23 mouse cellular contexts compared by ENCODE assay signal in genomic region chr8:70746676-70747075, GRCm38 (mm10). TPM values are rescaled to one million over a fixed set of nuclear protein-coding genes. Genes with fewer than 3 reads are reported as not detected.
DNase-seq lines count a peak whose midpoint lies in the region; ATAC-seq lines count a peak whose summit lies in the region.
"Had no signal": no experiment of that assay in that cellular context is flagged by ENCODE, and none has a peak within 500 bp of the region (broad histone marks: within the 10 kb centered on the region; RNA-seq: fewer than 3 reads in every experiment).

No protein-coding gene starts in this region.

- peak; percentile 2 for DNase-seq in adrenal gland, postnatal 14 days
- DNase-seq in adrenal gland, adult (ENCODE audit: inconsistent age in 2 of 2, low spot score in 1 of 2), result no peak
- peak; percentile 20 for DNase-seq in gastrocnemius, postnatal 10 days
- DNase-seq in gastrocnemius, adult 18-20 months (ENCODE audit: low spot score), result no peak
- DNase-seq in neural tube, embryonic 11.5 days (ENCODE audit: low spot score), result peak; percentile 8
- DNase-seq: adrenal gland, postnatal 10 days; B cell, adult 2 months; cerebellum, adult 9-10 months; gastrocnemius, postnatal 25 days; heart, adult 2 months; kidney, adult 18-20 months had no signal

- H3K9ac ChIP-seq in hindbrain, embryonic 13.5 days, result peak overlapping the region; percentile 35
- H3K9ac ChIP-seq in hindbrain, embryonic 12.5 days, result no peak overlapping the region
- H3K9ac ChIP-seq in neural tube, embryonic 11.5 days (ENCODE audit: low read length), result no peak overlapping the region
- no peak overlapping the region for H3K9ac ChIP-seq in neural tube, embryonic 15.5 days (replicated peaks)
- H3K9ac ChIP-seq: embryonic facial prominence, embryonic 12.5 days; heart, embryonic 13.5 days; hindbrain, embryonic 15.5 days had no signal

- peaks cover 17% of the 10 kb centered on the region for H3K4me1 ChIP-seq in hindbrain, embryonic 13.5 days (replicated peaks)
- peaks cover 19% of the 10 kb centered on the region for H3K4me1 ChIP-seq in hindbrain, embryonic 12.5 days
- H3K4me1 ChIP-seq in neural tube, embryonic 11.5 days (ENCODE audit: control insufficient read depth, insufficient read depth, low read length), result peaks cover 15% of the 10 kb centered on the region
- H3K4me1 ChIP-seq in neural tube, embryonic 15.5 days, result peaks cover 18% of the 10 kb centered on the region

- WGBS in hindbrain, embryonic 13.5 days, result 73% methylated on average over 9 of the region's 9 CpGs
- WGBS in hindbrain, embryonic 12.5 days, result 72% methylated on average over 9 of the region's 9 CpGs
- WGBS in neural tube, embryonic 11.5 days, result 78% methylated on average over 9 of the region's 9 CpGs
- WGBS in neural tube, embryonic 15.5 days, result 77% methylated on average over 9 of the region's 9 CpGs

- H3K4me3 ChIP-seq in hindbrain, embryonic 13.5 days, result no peak overlapping the region
- no peak overlapping the region for H3K4me3 ChIP-seq in hindbrain, embryonic 12.5 days
- H3K4me3 ChIP-seq in neural tube, embryonic 11.5 days (ENCODE audit: low read depth, low read length), result no peak overlapping the region
- no peak overlapping the region for H3K4me3 ChIP-seq in neural tube, embryonic 15.5 days (replicated peaks)
- H3K4me3 ChIP-seq: embryonic facial prominence, embryonic 12.5 days; heart, adult 2 months; heart, embryonic 13.5 days; hindbrain, embryonic 15.5 days had no signal

- H3K27me3 ChIP-seq in hindbrain, embryonic 13.5 days, result peaks cover 82% of the 10 kb centered on the region
- peaks cover 75% of the 10 kb centered on the region for H3K27me3 ChIP-seq in hindbrain, embryonic 12.5 days
- peaks cover 42% of the 10 kb centered on the region for H3K27me3 ChIP-seq in neural tube, embryonic 11.5 days (ENCODE audit: control insufficient read depth, insufficient read depth, low read length)
- peaks cover 83% of the 10 kb centered on the region for H3K27me3 ChIP-seq in neural tube, embryonic 15.5 days (replicated peaks)

- H3K4me2 ChIP-seq in hindbrain, embryonic 13.5 days, result no peak overlapping the region
- no peak overlapping the region for H3K4me2 ChIP-seq in hindbrain, embryonic 12.5 days (replicated peaks)
- no peak overlapping the region for H3K4me2 ChIP-seq in neural tube, embryonic 11.5 days (ENCODE audit: low read depth)
- H3K4me2 ChIP-seq in neural tube, embryonic 15.5 days, result no peak overlapping the region
- H3K4me2 ChIP-seq: embryonic facial prominence, embryonic 12.5 days; heart, embryonic 13.5 days; hindbrain, embryonic 15.5 days had no signal

- no peak overlapping the region for H3K27ac ChIP-seq in hindbrain, embryonic 13.5 days
- no peak overlapping the region for H3K27ac ChIP-seq in hindbrain, embryonic 12.5 days
- no peak overlapping the region for H3K27ac ChIP-seq in neural tube, embryonic 11.5 days (ENCODE audit: low read depth, low read length)
- no peak overlapping the region for H3K27ac ChIP-seq in neural tube, embryonic 15.5 days (replicated peaks)
- H3K27ac ChIP-seq: embryonic facial prominence, embryonic 12.5 days; heart, adult 2 months; heart, embryonic 13.5 days; hindbrain, embryonic 15.5 days had no signal

- H3K36me3 ChIP-seq in hindbrain, embryonic 13.5 days, result no peaks in the 10 kb centered on the region
- no peaks in the 10 kb centered on the region for H3K36me3 ChIP-seq in hindbrain, embryonic 12.5 days
- H3K36me3 ChIP-seq in neural tube, embryonic 11.5 days (ENCODE audit: control insufficient read depth, insufficient read depth, low read length), result no peaks in the 10 kb centered on the region
- H3K36me3 ChIP-seq in neural tube, embryonic 15.5 days, result no peaks in the 10 kb centered on the region
- H3K36me3 ChIP-seq: embryonic facial prominence, embryonic 12.5 days; G1E; heart, embryonic 13.5 days; hindbrain, embryonic 15.5 days had no signal

- H3K9me3 ChIP-seq in hindbrain, embryonic 13.5 days, result no peaks in the 10 kb centered on the region
- H3K9me3 ChIP-seq in hindbrain, embryonic 12.5 days (replicated peaks), result no peaks in the 10 kb centered on the region
- no peaks in the 10 kb centered on the region for H3K9me3 ChIP-seq in neural tube, embryonic 11.5 days (ENCODE audit: control insufficient read depth, low read length)
- no peaks in the 10 kb centered on the region for H3K9me3 ChIP-seq in neural tube, embryonic 15.5 days (replicated peaks)
- H3K9me3 ChIP-seq: embryonic facial prominence, embryonic 12.5 days; G1E; heart, embryonic 13.5 days; hindbrain, embryonic 15.5 days had no signal

- no peak for ATAC-seq in hindbrain, embryonic 13.5 days (ENCODE audit: low FRiP score)
- no peak for ATAC-seq in hindbrain, embryonic 12.5 days (ENCODE audit: low FRiP score)
- ATAC-seq in neural tube, embryonic 11.5 days (ENCODE audit: insufficient read depth, low FRiP score, low TSS enrichment), result no peak
- ATAC-seq in neural tube, embryonic 15.5 days (ENCODE audit: low FRiP score), result no peak
- ATAC-seq: CD4-positive, CD25-positive, alpha-beta regulatory T cell, adult 4 months; forebrain, embryonic 14.5 days had no signal

RNA-seq across cellular contexts. Expression of gene Rab3a, which starts 7.8 kb away (rescaled TPM):
- 56.2 and 75.1 TPM in 2 replicates for total RNA-seq in adrenal gland, postnatal 14 days (2021)
- 10 to 100 TPM; 44.6 to 50.4 TPM for total RNA-seq in gastrocnemius, postnatal 10 days (2021)
- total RNA-seq in gastrocnemius, adult 18-20 months (2021), result 10 to 100 TPM; 32.5 to 36.5 TPM
- 352 and 355 TPM in 2 replicates for polyA plus RNA-seq in hindbrain, embryonic 13.5 days (2015; fragmentation: Nextera tagmentation; extraction: Ambion mirVana)
- polyA plus RNA-seq in hindbrain, embryonic 12.5 days (2016; fragmentation: Nextera tagmentation; extraction: Ambion mirVana), result 126 and 134 TPM in 2 replicates
- polyA plus RNA-seq in neural tube, embryonic 11.5 days (2014; fragmentation: Nextera tagmentation; extraction: Ambion mirVana), result 97.9 and 111 TPM in 2 replicates
- 536 and 627 TPM in 2 replicates for polyA plus RNA-seq in neural tube, embryonic 15.5 days (2015; fragmentation: Nextera tagmentation; extraction: Ambion mirVana)

RNA-seq across cellular contexts. Expression of gene Mpv17l2, which starts 14.1 kb away (rescaled TPM):
- total RNA-seq in adrenal gland, postnatal 14 days (2021), result 113 and 123 TPM in 2 replicates
- total RNA-seq in gastrocnemius, postnatal 10 days (2021), result 10 to 100 TPM; 30.1 to 31.4 TPM
- 10 to 100 TPM; 19.9 to 20.9 TPM for total RNA-seq in gastrocnemius, adult 18-20 months (2021)
- 40.8 and 44.5 TPM in 2 replicates for polyA plus RNA-seq in hindbrain, embryonic 13.5 days (2015; fragmentation: Nextera tagmentation; extraction: Ambion mirVana)
- polyA plus RNA-seq in hindbrain, embryonic 12.5 days (2016; fragmentation: Nextera tagmentation; extraction: Ambion mirVana), result 38.2 and 38.3 TPM in 2 replicates
- polyA plus RNA-seq in neural tube, embryonic 11.5 days (2014; fragmentation: Nextera tagmentation; extraction: Ambion mirVana), result 40.7 and 41.3 TPM in 2 replicates
- 40.5 and 43.5 TPM in 2 replicates for polyA plus RNA-seq in neural tube, embryonic 15.5 days (2015; fragmentation: Nextera tagmentation; extraction: Ambion mirVana)

RNA-seq across cellular contexts. Expression of gene Pde4c, which starts 23.2 kb away (rescaled TPM):
- 1.9 TPM in 2 replicates for total RNA-seq in adrenal gland, postnatal 14 days (2021)
- 1 to 10 TPM; 2.5 to 3.0 TPM for total RNA-seq in gastrocnemius, postnatal 10 days (2021)
- 1 to 10 TPM; 1.3 to 1.6 TPM for total RNA-seq in gastrocnemius, adult 18-20 months (2021)
- 0.14 and 0.23 TPM in 2 replicates for polyA plus RNA-seq in hindbrain, embryonic 13.5 days (2015; fragmentation: Nextera tagmentation; extraction: Ambion mirVana)
- polyA plus RNA-seq in hindbrain, embryonic 12.5 days (2016; fragmentation: Nextera tagmentation; extraction: Ambion mirVana), result 0.26 and 0.39 TPM in 2 replicates
- polyA plus RNA-seq in neural tube, embryonic 11.5 days (2014; fragmentation: Nextera tagmentation; extraction: Ambion mirVana), result 0.42 TPM in 1 of 2 replicates, not detected in the other
- polyA plus RNA-seq in neural tube, embryonic 15.5 days (2015; fragmentation: Nextera tagmentation; extraction: Ambion mirVana), result 0.17 and 0.40 TPM in 2 replicates
- polyA plus RNA-seq: forebrain, embryonic 14.5 days; heart, embryonic 13.5 days had no signal

RNA-seq across cellular contexts. Expression of gene Gm3336, which starts 28.3 kb away (rescaled TPM):
- total RNA-seq in adrenal gland, postnatal 14 days (2021), result 0.70 TPM in 1 of 2 replicates, not detected in the other
- total RNA-seq in gastrocnemius, postnatal 10 days (2021), result not detected
- not detected for total RNA-seq in gastrocnemius, adult 18-20 months (2021)
- polyA plus RNA-seq in hindbrain, embryonic 13.5 days (2015; fragmentation: Nextera tagmentation; extraction: Ambion mirVana), result not detected in 2 replicates
- not detected in 2 replicates for polyA plus RNA-seq in hindbrain, embryonic 12.5 days (2016; fragmentation: Nextera tagmentation; extraction: Ambion mirVana)
- polyA plus RNA-seq in neural tube, embryonic 11.5 days (2014; fragmentation: Nextera tagmentation; extraction: Ambion mirVana), result not detected in 2 replicates
- not detected in 2 replicates for polyA plus RNA-seq in neural tube, embryonic 15.5 days (2015; fragmentation: Nextera tagmentation; extraction: Ambion mirVana)
- total RNA-seq: adrenal gland, postnatal 10 days; gastrocnemius, postnatal 25 days; heart, adult 2 months; hematopoietic stem cell, adult 5-6 weeks had no signal
- polyA plus RNA-seq: CD4-positive, CD25-positive, alpha-beta regulatory T cell, adult 4 months; cortical plate, adult 2 months; embryonic facial prominence, embryonic 12.5 days; forebrain, embryonic 14.5 days; heart, adult 2 months; heart, embryonic 13.5 days; heart, postnatal 0 days; hindbrain, embryonic 15.5 days had no signal

RNA-seq across cellular contexts. Expression of gene Pik3r2, which starts 29.8 kb away (rescaled TPM):
- total RNA-seq in adrenal gland, postnatal 14 days (2021), result 35.4 and 44.0 TPM in 2 replicates
- total RNA-seq in gastrocnemius, postnatal 10 days (2021), result 10 to 100 TPM; 39.4 to 47.2 TPM
- total RNA-seq in gastrocnemius, adult 18-20 months (2021), result 10 to 100 TPM; 13.3 to 15.1 TPM
- 90.0 and 94.1 TPM in 2 replicates for polyA plus RNA-seq in hindbrain, embryonic 13.5 days (2015; fragmentation: Nextera tagmentation; extraction: Ambion mirVana)
- 84.5 and 85.5 TPM in 2 replicates for polyA plus RNA-seq in hindbrain, embryonic 12.5 days (2016; fragmentation: Nextera tagmentation; extraction: Ambion mirVana)
- polyA plus RNA-seq in neural tube, embryonic 11.5 days (2014; fragmentation: Nextera tagmentation; extraction: Ambion mirVana), result 52.4 and 54.7 TPM in 2 replicates
- polyA plus RNA-seq in neural tube, embryonic 15.5 days (2015; fragmentation: Nextera tagmentation; extraction: Ambion mirVana), result 97.5 and 102 TPM in 2 replicates

Comparison
In these comparisons a context has a peak if more than half of its experiments do, and no peak if none do; other contexts are left out.
1. DNase-seq: peak in adrenal gland, postnatal 14 days (single experiment), gastrocnemius, postnatal 10 days (single experiment) and neural tube, embryonic 11.5 days (single experiment); none in adrenal gland, adult (0 of 2) and gastrocnemius, adult 18-20 months (single experiment).